Mouse (Mus musculus): ENCODE measurements at regions not wholly inside any gene's neighbourhood (a gene's known extent, or its start where the extent isn't known, plus 50 kb on each side); places are given as distances from the start of the nearest gene placed in this dataset.

- TF ChIP-seq CTCF (IDR thresholded peaks at IDR 0.05; ENCODE audit: control insufficient read depth, insufficient read depth, insufficient read length) (no peak), MYOG (IDR thresholded peaks at IDR 0.05; ENCODE audit: control insufficient read depth, extremely low read depth, insufficient read length) (no peak), FOSL1 (IDR thresholded peaks at IDR 0.05; ENCODE audit: insufficient read depth, low read length, poor library complexity, severe bottlenecking) (no peak), USF1 (IDR thresholded peaks at IDR 0.05; ENCODE audit: low read depth) (no peak), MYOD1 (IDR thresholded peaks at IDR 0.05; ENCODE audit: control insufficient read depth, insufficient read length, low read depth) (no peak), CEBPB (IDR thresholded peaks at IDR 0.05; ENCODE audit: low read depth) (no peak), MAX (IDR thresholded peaks at IDR 0.05) (no peak)
Measured at GRCm38 (mm10) chr16:57924130-57924495, 169.6 kb upstream of the Col8a1 start.

All from C2C12 (cell line).